Mouse (Mus musculus): ENCODE results near the gene Eif3f. TPM values are rescaled to one million over a fixed set of nuclear protein-coding genes. Genes with fewer than 3 reads are reported as not detected.

The Eif3f gene
- polyA plus RNA-seq, 1 experiment from 2014 or later = 107 TPM

Other genes starting within 250 kb of the Eif3f start
- gene Olfr512, start 221.1 kb upstream of the Eif3f start, polyA plus RNA-seq (2014; fragmentation: Nextera tagmentation; extraction: Ambion mirVana) = 0.20 TPM in 1 of 2 replicates, not detected in the other
- 0.14 TPM in 1 of 2 replicates, not detected in the other for gene Olfr513, start 183.4 kb upstream of the Eif3f start, polyA plus RNA-seq (2014; fragmentation: Nextera tagmentation; extraction: Ambion mirVana)
- gene Olfr514, start 108.4 kb upstream of the Eif3f start, polyA plus RNA-seq (2014; fragmentation: Nextera tagmentation; extraction: Ambion mirVana) = not detected in 2 replicates
- gene Olfr516, start 83.9 kb upstream of the Eif3f start, polyA plus RNA-seq (2014; fragmentation: Nextera tagmentation; extraction: Ambion mirVana) = 0.15 TPM in 1 of 2 replicates, not detected in the other
- not detected in 2 replicates for gene Olfr517, start 62.0 kb upstream of the Eif3f start, polyA plus RNA-seq (2014; fragmentation: Nextera tagmentation; extraction: Ambion mirVana)
- 0.07 TPM in 1 of 2 replicates, not detected in the other for gene Olfr518, start 49.4 kb upstream of the Eif3f start, polyA plus RNA-seq (2014; fragmentation: Nextera tagmentation; extraction: Ambion mirVana)
- not detected in 2 replicates for gene Olfr519, start 40.0 kb upstream of the Eif3f start, polyA plus RNA-seq (2014; fragmentation: Nextera tagmentation; extraction: Ambion mirVana)
- 0.08 and 0.13 TPM in 2 replicates for gene Nlrp10, start 4.2 kb upstream of the Eif3f start, polyA plus RNA-seq (2014; fragmentation: Nextera tagmentation; extraction: Ambion mirVana)
- gene Tub, start 15.9 kb downstream of the Eif3f start, polyA plus RNA-seq (2014; fragmentation: Nextera tagmentation; extraction: Ambion mirVana) = 5.6 and 6.8 TPM in 2 replicates
- 2.6 and 4.7 TPM in 2 replicates for gene Ric3, start 148.9 kb downstream of the Eif3f start, polyA plus RNA-seq (2014; fragmentation: Nextera tagmentation; extraction: Ambion mirVana)
- 37.3 and 45.8 TPM in 2 replicates for gene Lmo1, start 240.8 kb downstream of the Eif3f start, polyA plus RNA-seq (2014; fragmentation: Nextera tagmentation; extraction: Ambion mirVana)